Mouse (Mus musculus) retina, postnatal 1 day (tissue): ENCODE measurements around the gene Cst3.

ENCODE experiments used
- DNase-seq: peaks from one replicate; pipeline ENCODE4 v3.0.0-alpha.2; 2012

Gene Cst3

DNA sequence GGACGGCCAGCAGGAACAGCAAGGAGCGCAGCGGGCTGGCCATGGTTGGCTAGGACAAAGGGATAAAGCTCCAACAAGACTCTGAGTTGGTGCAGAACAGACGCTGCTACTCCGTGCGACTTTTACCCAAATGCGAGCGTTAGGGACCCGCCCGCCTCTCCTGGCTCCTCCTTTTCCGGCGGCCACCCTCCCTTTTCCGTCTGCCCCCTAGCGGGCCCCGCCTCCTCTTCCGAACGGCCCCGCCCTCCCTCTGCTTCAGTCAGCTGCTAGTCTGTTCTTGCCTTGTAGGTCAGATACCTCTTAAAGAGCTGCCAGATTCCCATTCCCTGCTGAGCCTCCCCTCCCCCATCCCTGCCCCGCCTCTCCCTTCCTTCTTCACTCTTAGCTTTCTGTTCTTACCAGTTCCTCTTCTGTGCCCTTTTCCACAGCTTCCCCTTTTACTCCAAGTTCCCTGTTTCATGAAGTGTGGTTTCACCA is at the start of gene Cst3:
Gene Cst3 (minus strand): TSS at position 358 of the 477 bp plus-strand sequence.
- peak; percentile 94 for DNase-seq

DNA sequence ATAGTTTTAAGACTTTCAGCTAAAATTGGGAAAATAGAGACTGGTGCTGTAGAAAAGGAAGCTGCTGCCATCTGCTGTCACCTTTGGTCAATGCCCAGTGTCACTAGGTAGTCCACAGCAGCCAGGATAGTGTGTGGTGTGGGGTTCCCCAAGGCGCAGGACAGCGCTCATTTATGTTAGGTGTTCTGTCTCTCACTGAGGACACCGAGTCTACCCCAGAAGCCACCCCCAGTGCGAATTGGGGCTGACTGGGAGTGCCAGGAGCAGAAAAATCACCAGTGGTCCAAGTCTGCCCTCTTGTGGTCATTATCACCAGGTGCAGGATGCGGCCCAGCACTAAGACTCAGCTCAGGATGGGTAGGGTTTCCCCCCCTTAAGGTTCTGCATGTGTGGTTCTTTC is 26.8 kb upstream of the Cst3 start:
- DNase-seq: peak; percentile 68

DNA sequence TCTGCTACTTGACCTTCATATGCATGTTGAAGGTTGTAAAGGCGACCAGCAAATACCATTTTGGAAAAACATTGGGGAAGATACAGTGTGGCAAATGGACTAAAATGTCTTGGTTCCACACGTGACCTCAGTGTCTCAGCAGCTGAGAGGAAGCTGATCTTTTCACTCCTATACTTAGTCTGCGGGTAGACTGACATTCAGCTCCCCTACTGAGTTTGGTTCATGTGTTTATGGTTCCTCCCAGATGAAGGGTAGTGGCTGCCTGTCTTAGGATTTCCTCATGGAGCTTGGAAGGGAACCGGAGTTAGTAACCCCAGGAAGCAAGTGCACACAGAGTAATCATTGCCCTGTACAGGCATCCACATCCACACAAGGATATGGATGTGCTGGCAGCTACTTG is 24.8 kb upstream of the Cst3 start:
- no peak for DNase-seq

DNA sequence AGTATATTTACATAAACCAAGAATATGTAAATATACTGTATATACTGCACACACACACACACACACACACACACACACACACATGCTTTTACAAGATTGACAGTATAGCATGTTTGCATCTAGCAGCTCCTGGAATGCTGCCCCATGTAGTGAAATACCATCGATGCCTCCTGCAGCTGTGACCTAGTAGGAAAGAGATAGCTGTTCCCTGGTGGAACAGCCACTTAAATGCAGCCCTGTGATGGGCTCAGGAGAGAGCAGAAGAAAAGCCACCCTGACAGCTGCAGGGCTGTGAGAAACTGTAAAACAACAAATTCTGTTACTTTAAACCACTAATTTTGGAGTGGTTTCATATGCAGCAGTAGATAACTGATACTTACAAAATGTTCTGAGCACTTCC is 20.7 kb upstream of the Cst3 start:
- no peak for DNase-seq

DNA sequence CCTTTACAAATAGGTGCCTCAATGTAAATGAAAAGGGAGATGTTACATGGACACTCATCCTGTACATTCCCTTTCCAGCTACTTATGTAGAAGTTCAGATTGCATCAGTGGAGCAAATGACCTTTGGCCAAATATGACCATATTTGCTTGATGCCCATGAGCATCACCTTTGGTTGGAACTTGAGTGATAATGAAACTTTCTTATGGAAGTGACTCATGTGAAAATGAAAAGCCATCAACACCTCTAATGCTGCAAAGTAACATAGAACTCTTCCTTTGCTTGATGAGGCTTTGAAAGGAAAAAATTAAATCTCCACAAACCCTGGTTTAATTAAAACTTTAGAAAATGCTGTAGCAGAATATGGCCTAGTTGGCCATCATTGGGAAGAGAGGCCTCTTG is 17.6 kb upstream of the Cst3 start:
- no peak for DNase-seq

DNA sequence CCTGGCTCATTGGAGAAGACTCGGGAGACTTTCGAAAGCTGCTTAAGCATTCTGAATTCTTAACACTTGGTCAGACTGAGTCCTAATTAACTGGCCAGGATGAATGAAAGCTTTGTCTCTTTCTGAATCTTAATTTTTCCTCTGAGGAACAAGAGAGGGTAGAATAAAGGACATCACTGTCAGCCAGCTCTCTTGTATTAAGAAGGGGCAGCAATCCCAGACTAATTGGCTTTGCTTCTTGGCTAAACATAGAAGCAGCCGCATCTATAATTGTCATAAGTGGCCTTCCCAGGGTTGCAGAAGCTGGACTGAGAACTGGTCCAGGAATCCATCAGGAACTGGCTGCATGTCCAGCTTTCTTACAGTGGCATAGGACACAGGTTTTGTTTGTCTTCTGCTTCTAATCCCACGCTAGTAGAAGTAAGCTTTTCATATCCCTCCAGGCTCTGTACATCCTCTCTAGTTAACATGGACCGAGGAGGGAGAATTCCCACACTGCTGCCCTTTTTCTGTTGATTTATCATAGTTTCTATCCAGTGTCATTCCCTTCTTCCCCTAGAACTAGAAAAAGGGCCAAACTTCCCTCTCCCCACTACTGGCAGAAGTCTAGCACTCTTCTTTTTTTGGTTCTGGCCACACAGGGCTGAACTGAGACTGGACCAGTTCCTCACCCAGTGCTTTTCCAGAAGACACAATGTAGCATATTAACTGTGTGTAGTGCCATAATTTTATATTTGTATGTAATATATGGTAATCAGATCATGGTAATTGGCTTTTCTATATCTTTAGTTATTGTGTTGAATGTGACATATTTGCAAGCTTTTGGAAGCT is 14.7 kb upstream of the Cst3 start:
- DNase-seq: peak; percentile 94

DNA sequence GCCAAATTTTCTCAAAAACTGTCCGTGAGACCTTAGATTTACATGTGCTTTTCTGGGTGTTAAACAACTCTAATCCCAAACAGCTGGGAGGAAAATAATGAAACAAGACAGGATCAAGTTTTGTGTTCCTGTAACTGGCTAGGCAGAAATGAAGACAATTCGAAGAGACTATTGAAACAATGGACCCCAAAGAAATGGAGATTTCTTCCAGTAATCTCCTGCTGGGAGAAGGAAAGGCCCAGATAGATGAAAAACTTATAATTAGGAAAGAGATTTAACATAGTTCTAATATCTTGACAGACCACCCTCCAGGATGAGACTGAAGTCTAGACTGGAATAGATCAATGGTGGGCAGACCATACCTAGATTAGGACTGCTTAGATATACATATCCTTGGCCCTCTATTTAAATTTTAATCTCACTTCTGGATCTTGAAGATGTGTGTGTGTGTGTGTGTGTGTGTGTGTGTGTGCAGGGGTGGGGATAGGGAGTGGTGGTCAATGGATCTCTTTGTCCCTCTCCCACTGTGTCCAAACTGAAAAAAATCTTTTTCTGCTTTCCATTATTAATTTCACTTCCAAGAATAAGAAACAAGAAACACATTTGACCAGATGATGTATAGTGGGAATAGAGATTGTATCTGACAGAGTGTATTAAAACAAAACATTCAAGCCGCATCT is 14.0 kb upstream of the Cst3 start:
- DNase-seq: peak; percentile 61

DNA sequence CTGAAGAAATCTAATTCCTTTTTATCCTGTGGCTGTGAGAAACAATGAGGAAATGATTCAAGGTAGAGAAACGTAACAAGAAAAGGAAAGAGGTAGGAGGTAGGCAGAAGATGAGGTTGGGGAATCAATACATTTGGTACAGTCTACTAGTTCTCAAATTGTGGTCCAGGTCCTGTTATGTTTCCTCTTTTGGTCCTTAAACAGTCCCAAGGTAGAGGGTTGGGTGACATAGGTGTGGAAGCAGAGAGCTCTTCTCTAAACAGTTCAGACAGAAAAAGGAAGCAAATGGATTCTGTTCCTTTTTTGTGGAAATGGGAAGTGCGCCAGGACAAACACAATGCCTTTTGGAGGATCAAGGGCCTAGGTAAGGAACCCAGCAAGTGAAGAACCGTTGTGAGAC is 13.4 kb upstream of the Cst3 start:
- DNase-seq: no peak

DNA sequence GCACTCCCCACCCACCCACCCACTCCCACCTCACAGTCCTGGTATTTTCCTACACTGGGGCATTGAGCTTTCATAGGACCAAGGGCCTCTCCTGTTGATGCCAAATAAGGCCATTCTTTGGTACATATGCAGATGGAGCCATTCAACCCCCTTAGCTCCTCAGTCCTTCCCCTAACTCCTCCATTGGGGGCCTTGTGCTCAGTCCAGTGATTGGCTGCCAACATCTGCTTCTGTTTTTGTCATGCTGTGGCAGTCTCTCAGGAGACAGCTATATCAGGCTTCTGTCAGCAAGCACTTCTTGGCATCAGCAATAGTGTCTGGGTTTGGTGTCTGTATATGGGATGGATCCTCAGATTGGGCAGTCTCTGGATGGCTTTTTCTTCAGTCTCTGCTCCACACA is 9.2 kb upstream of the Cst3 start:
- no peak for DNase-seq

DNA sequence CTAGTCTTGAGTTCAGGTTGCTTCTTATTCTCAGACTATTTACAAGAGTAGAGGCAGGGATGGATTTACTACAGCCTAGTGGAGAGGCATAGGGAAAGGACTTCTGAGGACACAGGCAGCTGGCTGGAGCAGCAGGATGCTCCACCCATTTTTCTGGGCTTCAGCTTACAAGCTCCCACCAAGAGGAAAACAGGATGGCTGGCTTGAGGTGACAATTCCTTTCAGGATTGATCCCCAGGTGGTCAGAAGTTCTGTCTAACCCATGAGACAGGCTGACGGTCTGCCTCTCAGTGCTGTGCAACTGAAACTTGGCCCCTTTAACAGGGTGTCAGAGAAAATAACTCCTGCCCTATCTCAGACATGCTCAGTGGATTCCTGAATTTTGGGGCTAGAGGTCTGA is 3.7 kb upstream of the Cst3 start:
- no peak for DNase-seq

DNA sequence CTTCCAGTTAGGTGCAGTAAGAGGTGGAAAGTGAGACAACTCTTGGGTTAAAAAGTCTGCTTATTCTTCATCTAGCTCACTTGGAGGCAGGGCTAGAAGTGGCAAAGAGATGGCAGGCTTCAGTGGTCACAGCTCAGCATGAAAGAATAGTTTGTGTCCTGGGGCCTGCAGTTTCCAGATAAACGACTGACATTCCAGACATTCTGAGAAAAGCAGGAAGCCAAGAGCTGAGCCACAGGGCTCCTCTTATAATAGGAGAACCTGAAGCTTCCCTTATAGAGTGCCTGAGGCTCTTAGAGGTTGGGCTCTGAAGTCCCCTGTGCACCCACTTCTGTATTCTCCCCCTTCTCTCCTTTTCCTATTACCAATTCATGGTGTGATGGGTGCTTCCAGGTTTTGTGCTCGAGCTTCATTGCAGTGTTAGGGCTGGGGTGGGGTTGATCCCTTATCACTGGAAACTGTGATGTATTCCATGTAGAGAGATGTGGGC is 3.2 kb upstream of the Cst3 start:
- no peak for DNase-seq

DNA sequence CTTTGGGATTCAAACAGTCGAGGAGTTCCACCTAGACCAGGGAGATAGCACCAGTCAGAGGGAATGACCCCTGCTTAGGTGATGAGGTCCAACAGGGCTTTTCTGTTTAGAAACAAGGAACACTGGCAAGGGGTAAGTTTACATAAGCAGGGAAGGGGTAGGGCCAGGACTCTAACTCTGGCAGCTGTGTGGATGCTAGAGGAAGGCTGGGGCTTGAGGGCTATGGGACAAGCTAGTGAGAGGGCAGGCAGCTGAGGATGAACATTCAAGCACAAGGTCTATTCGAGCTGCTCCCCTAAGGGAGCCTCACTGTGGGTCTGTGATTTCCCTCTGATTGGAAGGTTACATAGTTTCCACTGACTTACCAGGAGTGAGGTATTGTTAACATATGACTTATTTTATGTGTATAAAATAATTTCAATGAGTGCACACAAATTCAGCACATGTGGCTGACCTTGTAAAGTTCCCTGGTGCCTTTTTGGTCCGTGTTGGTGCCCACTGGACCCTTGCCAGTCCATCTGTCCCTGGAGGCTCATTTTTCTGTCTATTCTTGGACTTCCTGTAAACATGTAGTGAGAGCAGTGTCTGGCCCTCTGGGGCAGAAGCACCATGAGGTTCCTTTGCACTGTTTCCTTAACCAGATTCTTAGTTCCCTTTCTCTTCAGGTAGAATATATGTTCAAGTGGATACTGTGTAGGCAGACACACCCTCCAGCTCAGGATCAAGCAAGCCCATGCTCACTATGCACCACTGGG is 1.7 kb upstream of the Cst3 start:
- DNase-seq: no peak

DNA sequence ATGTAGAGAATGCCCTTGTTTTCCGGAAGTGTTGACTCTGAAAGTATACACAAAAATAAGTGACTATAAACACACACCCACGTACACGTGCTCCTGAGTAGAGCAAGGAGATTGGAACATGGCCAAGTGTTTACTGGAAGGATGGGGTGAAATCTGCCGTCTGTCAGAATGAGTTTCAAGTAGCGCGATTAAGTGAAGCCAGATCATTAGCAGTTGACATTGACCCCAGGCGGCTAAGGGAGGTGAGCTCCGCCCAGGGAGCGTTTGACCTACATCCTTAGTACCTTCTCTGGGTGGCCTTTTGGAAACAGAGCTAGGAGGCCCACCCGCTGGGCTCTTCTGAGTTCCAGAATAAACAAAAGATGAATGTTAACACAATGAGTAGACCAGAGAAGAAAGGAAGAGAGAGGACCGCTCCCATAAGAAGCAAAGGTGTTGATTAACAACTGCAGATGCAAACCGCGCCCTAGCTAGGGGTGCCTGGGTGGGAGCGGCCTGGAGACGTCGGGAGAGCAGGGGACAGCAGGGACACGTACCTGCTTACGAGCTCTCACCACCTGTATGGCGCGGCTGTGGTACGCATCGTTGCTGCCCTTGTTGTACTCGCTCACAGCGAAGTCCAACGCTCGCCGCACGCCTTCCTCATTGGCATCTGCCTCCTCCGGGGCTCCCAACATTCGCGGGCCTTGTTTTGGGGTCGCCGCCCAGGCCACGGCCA is 716 bp downstream of the Cst3 start:
- DNase-seq: peak; percentile 89

DNA sequence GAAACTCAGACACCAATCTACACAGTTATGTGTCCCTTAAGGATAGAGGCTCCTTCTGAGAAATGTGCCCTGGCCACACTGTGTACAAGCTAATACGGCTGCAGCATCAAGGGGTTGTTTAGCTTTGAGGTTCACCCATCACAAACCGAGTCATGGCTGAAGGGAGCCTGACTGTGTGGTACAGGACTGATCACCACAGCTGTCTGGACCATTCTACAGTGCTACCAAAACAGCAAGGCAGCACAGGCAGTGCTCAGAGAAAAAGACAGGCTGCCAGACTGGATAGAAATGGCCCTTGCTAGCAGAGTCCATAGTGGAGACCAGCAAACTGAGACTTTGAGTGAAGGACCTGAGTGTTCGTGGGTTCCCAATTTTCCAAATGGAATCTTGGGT is 1.3 kb downstream of the Cst3 start:
- DNase-seq: no peak

DNA sequence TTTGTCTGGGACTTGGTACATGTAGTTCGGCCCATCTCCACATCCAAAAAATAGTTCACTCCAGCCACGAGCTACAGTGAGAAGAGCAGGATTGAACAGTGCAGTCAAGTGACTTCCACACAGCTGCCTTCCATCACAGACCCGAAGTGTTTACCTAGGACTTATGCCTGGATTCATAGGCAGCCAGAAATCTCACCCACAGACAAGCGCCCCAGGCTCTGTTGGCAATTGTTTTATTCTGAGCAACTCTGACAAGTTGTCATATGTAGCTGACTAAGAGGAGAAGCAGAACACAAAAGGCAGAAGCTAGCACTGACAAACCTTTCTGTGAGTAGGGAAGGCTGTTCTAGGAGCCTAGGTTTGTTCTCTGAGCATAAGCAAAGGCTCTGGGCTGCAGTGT is 2.6 kb downstream of the Cst3 start:
- no peak for DNase-seq

DNA sequence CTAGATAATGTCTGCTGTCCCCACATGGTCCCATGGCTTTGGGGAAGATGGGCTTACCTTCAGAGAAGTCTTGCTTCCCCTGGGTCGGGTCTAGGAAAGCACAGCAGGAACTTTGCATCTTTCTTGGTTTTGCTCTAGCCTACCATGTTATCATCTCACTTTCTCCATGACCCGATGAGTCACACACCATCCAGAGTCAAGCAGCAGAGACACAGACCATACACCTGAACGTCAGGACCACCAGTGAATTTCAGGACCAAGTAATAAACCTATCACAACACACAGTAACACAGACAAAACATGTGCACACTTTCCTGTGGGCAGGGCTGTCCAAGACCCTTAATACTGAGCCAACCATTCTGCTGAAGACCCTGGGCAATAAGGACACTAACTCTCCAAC is 5.0 kb downstream of the Cst3 start:
- no peak for DNase-seq

DNA sequence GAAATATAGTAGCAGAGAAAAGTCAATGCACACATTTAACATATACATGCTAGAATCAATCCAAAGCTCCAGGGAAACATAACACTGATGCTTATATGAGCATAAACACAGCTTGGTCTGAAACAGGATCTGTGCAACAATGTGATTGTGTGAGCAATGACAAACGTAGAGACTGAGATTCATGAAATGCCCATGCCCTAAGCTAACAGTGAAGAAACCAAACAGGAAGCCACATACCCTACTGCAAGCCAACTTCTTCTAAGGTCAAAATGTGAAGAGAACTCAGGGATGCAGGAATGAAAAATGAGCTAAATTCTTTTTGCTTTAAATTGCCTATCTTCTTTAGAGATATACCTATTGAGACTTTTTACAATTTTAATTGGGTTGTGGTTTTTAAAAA is 6.5 kb downstream of the Cst3 start:
- no peak for DNase-seq

DNA sequence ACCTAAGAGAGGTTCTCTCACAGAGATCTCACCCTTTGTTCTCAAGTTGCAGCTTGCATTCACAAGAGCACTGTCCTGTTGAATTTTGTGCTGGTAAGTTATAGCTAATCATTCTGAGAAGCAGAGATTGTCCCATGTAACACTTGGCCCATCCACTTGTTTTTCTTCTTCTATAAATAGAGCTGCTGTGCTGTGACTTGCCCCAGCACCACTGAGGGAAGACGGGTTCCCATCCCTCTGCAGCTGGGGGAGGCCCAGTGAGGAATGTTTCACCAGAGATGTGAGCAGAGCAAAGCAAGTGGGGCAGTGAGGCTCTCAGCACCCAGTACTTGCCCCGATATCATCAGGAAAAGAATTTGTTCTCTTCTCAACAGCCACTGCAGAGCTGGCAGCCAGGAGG is 10.5 kb downstream of the Cst3 start, which contains the start of gene 9230104L09Rik:
Gene 9230104L09Rik (minus strand): TSS at position 73 of the 400 bp plus-strand sequence.
- no peak for DNase-seq

DNA sequence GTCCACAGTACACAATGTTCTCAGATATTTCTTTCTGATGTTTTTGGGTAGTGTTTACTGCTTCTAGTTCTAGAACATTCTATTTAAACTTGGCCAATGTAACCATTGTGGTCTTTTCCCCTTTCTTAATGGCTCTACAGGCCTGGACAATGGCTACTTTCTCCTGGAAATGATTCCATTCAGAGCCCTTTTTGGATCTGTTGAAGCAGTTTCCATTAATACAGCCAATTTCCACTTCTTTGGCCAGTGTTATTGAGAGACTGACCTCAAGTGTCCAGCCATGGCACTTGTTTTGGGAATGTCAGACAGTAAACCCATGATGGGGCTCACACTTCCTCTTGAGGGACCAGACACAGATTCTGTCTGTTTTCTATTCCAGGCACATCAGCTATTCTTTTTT is 13.8 kb downstream of the Cst3 start:
- no peak for DNase-seq

DNA sequence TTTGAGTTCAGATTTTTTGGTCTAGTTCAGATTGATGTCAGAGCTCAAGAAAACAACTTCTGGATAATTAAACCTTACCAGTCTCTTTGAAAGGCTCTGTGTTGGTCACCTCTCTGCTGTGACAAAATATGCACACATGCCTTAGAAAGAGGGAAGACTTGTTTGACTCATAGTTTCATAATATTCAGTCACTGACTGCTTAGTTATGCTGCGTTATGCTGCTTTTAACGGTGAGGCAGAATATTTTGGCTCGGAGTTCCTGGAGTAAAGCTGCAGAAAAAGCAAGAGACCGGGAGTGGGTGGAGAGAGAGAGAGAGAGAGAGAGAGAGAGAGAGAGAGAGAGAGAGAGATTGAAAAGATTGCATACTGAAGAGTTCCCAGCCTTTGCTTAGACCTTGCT is 14.5 kb downstream of the Cst3 start:
- no peak for DNase-seq

DNA sequence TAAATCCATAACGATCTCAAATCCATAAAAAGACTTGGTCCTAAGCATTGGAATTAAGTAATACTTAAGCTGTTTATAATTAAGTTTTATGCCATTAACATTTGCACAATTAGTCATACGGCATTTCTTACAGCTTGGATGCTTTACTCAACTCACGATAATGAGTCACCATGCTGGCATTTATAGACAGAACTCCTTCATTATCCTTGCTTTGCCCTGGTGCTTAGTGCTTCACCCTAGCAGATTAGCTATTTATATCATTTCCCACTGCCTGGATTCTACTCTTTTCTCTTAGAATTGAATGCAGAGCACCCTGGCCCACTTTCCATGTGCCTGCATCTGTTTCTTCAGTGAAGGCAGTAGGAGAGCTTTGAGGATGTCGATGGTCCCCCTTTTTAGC is 18.0 kb downstream of the Cst3 start:
- DNase-seq: no peak

DNA sequence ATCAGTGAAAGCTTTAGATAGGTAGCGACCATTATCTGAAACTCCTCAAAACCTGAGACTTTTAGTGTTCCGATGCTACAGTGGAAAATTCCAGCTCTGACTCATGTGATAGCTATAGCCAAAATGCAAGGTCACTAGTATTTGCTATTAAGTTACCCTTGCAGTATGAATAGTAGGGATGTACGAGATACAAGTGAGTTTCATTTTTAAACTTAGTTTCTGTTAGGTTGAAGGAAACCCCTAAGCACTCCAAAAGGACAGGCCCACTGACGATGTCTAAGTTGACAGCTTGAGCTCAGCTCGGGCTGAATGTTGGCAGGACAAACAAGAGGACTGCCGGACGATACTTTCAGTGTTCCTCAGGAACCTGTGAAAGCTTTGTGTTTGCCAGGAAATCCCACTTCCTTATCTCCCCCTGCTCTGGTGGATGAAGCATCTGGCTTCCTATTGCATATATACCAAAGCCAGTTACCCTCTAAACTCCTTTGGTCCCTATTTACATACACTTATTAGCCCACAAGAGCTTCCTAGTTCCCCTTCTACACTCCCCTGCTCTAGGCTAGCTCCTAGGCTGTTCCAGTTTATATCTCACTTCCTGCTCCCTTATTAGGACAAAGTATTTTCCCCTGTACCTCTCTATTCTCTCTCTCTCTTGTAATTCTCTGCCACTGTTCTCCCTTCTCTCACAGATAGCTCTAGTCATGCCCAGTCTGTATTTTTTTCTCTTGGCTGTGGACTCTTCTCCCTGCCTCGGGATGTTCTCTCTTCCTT is 18.7 kb downstream of the Cst3 start:
- no peak for DNase-seq
